Mouse (Mus musculus) liver, embryonic 12.5 days (tissue): Measurements from ENCODE around the gene Brd4. TPM values are rescaled to one million over a fixed set of nuclear protein-coding genes. Genes with fewer than 3 reads are reported as not detected.
A peak's percentile ranks its signal among the peaks of the same experiment; 100 is the strongest.

ENCODE experiments used
- ATAC-seq: fragments of 200-750 bp; cut with Nextera tagmentation; 2 replicates; pipeline ENCODE4 v1.8.0; 2017; ENCODE audit warnings: moderate number of reproducible peaks, mild to moderate bottlenecking, moderate library complexity
- H3K27ac ChIP-seq: fragments of 300-500 bp; sonication (generic); 2 replicates; pipeline ENCODE4 v1.5.1; 2016; ENCODE audit warnings: mild to moderate bottlenecking
- H3K27me3 ChIP-seq: fragments of 300-500 bp; sonication (generic); replicated peaks from 2 replicates; pipeline ENCODE4 v1.6.1; 2016; ENCODE audit warnings: mild to moderate bottlenecking, moderate library complexity
- H3K36me3 ChIP-seq: fragments of 300-500 bp; sonication (generic); 2 replicates; pipeline ENCODE4 v1.6.1; 2016; ENCODE audit warnings: mild to moderate bottlenecking, moderate library complexity
- H3K4me1 ChIP-seq: fragments of 300-500 bp; sonication (generic); 2 replicates; pipeline ENCODE4 v1.6.1; 2016
- H3K4me2 ChIP-seq: fragments of 300-500 bp; sonication (generic); 2 replicates; pipeline ENCODE4 v1.6.1; 2016; ENCODE audit warnings: mild to moderate bottlenecking, moderate library complexity
- H3K4me3 ChIP-seq: fragments of 300-500 bp; sonication (generic); 2 replicates; pipeline ENCODE4 v1.5.1; 2016; ENCODE audit warnings: mild to moderate bottlenecking, moderate library complexity
- H3K9ac ChIP-seq: fragments of 300-500 bp; sonication (generic); 2 replicates; pipeline ENCODE4 v1.6.1; 2016; ENCODE audit warnings: mild to moderate bottlenecking, moderate library complexity
- H3K9me3 ChIP-seq: fragments of 300-500 bp; sonication (generic); replicated peaks from 2 replicates; pipeline ENCODE4 v1.6.1; 2016; ENCODE audit warnings: mild to moderate bottlenecking, moderate library complexity
- WGBS: fragments of 180-500 bp; shearing (Covaris S2); methylation state at CpG from one replicate; pipeline ENCODE4 v1.1.7; 2016; ENCODE audit not compliant: insufficient replicate concordance; 5-methylcytosine and 5-hydroxymethylcytosine counted together
- polyA plus RNA-seq: library from polyadenylated mRNA; unstranded; fragments of >200 nt; fragmentation: Nextera tagmentation; extraction: Ambion mirVana; gene quantifications from 2 replicates; pipeline ENCODE4 v1.2.1, GENCODE M21; 2016

Gene Brd4
- polyA plus RNA-seq, 1 experiment from 2014 or later, result 55.1 TPM

DNA sequence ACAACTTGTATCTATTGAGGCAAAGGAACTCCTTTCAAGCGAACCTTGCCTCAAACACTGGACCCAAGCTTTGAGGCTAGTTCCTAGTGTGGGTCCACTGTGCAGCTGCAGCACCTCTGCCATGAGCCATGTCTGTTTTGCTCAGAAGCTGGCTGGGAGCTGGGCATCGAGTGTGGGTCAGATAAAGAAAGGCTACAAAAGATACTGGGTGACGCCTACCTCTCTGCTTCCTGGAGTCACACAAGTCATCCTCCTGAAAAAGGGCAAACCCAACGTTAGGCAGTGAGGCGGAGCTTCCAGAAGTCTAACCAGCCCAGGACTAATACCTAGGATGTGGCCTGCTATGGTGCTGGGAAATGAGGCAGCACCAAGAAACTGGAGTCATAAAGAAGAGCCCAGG is 29.4 kb upstream of the Brd4 start:
- peaks cover 98% of the 10 kb centered on the region for H3K36me3 ChIP-seq
- H3K9ac ChIP-seq, result no peak overlapping the region
- peaks cover 22% of the 10 kb centered on the region for H3K4me1 ChIP-seq
- H3K4me3 ChIP-seq, result no peak overlapping the region
- H3K9me3 ChIP-seq, result no peaks in the 10 kb centered on the region
- H3K27ac ChIP-seq, result no peak overlapping the region
- WGBS, result 46% methylated on average over 5 of the region's 5 CpGs
- H3K4me2 ChIP-seq, result no peak overlapping the region
- H3K27me3 ChIP-seq, result no peaks in the 10 kb centered on the region
- peak; percentile 58; the same call in 1 of the 2 replicates for ATAC-seq

DNA sequence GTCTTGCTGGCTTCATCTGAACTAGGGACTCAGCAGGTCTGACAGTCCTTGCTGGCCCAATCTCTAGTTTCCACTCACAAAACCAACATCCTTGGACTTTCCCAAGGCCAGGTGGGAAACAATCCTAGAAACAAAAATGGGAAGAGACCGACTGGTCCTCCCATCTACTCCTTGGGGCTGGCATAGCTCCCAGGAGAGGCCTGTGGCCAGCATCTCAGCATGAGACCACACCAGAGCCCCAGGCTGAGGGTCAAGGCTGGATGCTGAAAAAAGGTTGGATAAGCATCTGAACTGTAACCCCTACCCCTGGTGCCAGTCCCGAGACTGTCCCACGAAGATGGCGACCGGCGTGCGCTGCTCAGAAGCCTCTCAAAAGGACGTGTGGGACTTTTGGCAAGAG is 28.3 kb upstream of the Brd4 start:
- Histone ChIP-seq H3K36me3 (peaks cover 100% of the 10 kb centered on the region), H3K9me3 (no peaks in the 10 kb centered on the region), H3K27me3 (no peaks in the 10 kb centered on the region), H3K4me2 (no peak overlapping the region), H3K9ac (no peak overlapping the region), H3K4me1 (peaks cover 25% of the 10 kb centered on the region), H3K27ac (no peak overlapping the region), H3K4me3 (no peak overlapping the region)
- ATAC-seq, result no peak
- 90% methylated on average over 8 of the region's 8 CpGs for WGBS

DNA sequence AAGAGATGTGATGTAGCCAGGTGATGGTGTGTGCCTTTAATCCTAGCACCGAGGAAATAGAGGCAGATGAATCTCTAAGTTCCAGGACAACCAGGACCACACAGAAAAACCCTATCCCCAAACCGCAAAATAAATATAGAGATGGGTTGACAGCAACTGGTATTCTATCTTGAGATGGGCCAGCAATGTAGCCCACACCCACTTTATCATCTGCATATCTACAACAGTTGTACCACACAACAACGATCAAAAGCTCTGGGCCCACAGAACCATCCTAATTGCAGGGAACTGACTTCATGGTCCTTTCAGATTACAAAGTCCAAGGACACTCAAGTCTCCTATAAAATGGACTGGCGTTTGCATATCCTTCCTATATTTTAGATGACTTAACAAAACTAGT is 23.4 kb upstream of the Brd4 start:
- no peak overlapping the region for H3K27ac ChIP-seq
- WGBS, result 39% methylated on average over 4 of the region's 4 CpGs

DNA sequence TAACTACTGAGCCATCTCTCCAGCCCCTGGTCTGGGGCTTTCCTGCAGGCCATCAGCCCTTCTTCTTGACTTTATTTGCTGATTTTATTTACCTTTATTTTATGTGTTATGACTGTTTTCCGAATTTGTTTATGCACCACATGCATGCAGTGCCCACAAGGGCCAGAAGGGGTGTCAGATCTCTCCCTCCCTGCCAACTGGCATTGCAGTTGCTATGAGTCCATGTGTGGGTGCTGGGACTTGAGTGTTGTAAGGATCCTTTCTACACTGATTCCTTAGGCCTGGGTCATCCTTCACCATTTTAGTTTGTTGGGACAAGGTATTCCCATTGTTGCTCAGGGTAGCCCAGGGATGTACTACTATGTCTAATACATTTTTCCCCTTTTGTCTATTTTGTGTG is 13.6 kb upstream of the Brd4 start:
- Histone ChIP-seq H3K9me3 (no peaks in the 10 kb centered on the region), H3K27ac (no peak overlapping the region), H3K9ac (no peak overlapping the region), H3K4me2 (no peak overlapping the region), H3K4me3 (no peak overlapping the region), H3K27me3 (no peaks in the 10 kb centered on the region), H3K4me1 (no peaks in the 10 kb centered on the region), H3K36me3 (peaks cover 4% of the 10 kb centered on the region; the same call in 1 of the 2 replicates)
- no peak for ATAC-seq
- WGBS, result 70% methylated on average over 1 of the region's 1 CpGs

More for the DNA sequence above, 23.4 kb upstream of the Brd4 start:
- Histone ChIP-seq H3K9ac (no peak overlapping the region), H3K4me2 (no peak overlapping the region), H3K9me3 (no peaks in the 10 kb centered on the region), H3K4me3 (no peak overlapping the region), H3K36me3 (peaks cover 100% of the 10 kb centered on the region), H3K27me3 (no peaks in the 10 kb centered on the region), H3K4me1 (peaks cover 25% of the 10 kb centered on the region)
- ATAC-seq, result 0 out of 2 replicates have a peak, but pooled peaks have one; percentile 27

DNA sequence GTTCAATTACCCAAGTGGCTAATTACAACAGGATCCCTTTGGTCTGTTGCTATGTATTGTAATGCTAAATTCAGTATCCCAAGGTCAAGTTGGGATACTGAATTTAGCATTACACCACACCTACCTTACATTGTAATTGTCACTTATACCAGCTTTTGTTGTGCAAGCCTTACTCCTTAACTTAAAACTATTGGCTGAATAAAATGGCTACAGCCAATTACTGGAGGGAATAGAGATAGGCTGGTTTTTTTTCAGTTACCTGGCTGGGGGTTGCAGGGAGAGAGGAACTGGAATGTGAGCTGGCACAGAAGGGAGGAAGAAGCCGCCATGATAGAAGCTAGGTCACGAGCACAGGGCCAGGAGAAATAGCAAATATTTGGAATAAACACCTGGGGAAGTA is 11.4 kb upstream of the Brd4 start:
- Histone ChIP-seq H3K4me3 (no peak overlapping the region), H3K27me3 (no peaks in the 10 kb centered on the region), H3K4me1 (0 out of 2 replicates have a peak, but pooled peaks cover 6% of the 10 kb centered on the region), H3K9me3 (no peaks in the 10 kb centered on the region), H3K27ac (no peak overlapping the region), H3K36me3 (no peaks in the 10 kb centered on the region), H3K9ac (no peak overlapping the region), H3K4me2 (no peak overlapping the region)
- 82% methylated on average over 2 of the region's 2 CpGs for WGBS
- no peak for ATAC-seq

DNA sequence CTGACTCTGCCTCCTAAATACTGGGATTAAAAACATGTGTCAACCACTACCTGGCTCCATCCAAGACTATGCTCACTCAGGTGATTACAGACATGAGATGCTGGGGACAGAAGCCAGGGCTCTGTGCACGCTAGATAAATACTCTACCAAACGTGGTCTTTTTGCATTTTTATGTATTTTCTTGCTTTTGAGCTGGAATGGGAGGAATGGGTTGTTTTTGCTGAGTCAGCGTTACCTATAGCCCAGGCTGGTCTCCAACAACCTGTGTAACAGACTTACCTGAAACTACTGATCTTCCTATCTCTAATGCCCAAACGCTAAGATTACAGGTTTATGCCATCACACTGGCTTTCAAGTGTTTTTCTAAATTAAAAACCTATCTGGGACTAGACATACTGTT is 10.6 kb upstream of the Brd4 start:
- Histone ChIP-seq H3K9me3 (no peaks in the 10 kb centered on the region), H3K27ac (no peak overlapping the region), H3K4me1 (0 out of 2 replicates have a peak, but pooled peaks cover 7% of the 10 kb centered on the region), H3K27me3 (no peaks in the 10 kb centered on the region), H3K36me3 (no peaks in the 10 kb centered on the region), H3K9ac (no peak overlapping the region), H3K4me2 (no peak overlapping the region), H3K4me3 (no peak overlapping the region)
- no peak for ATAC-seq
- 58% methylated on average over 4 of the region's 4 CpGs for WGBS

DNA sequence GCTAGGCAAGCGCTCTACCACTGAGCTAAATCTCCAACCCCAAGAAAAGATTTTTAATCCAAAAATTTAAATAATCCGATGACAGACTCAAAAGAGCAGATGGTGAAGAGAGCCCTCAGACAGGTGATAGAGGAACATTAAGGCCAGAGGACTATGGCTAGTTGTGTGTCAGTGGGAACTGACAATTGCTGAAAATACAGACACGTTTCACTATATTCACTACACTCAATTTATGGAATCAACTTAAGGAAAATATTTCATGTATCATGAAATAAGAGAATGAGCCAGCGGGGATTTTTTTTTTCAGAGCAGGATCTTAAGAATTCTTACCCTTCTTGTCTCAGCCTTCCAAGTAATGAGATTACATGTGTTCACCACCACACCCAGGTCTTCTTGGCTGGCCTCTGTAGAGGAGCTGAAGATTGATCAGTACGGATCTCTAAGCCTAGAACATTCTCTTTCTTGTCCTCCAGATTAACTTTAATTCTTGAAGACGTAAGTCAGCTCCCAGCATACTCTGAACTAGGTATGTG is 682 bp upstream of the Brd4 start:
- Histone ChIP-seq H3K27me3 (no peaks in the 10 kb centered on the region), H3K27ac (peak overlapping the region; percentile 100), H3K9ac (peak overlapping the region; percentile 99), H3K9me3 (no peaks in the 10 kb centered on the region), H3K4me2 (peak overlapping the region; percentile 77), H3K4me1 (peaks cover 31% of the 10 kb centered on the region), H3K36me3 (0 out of 2 replicates have a peak, but pooled peaks cover 9% of the 10 kb centered on the region), H3K4me3 (peak overlapping the region; percentile 84)
- ATAC-seq, result no peak
- 34% methylated on average over 6 of the region's 6 CpGs for WGBS

DNA sequence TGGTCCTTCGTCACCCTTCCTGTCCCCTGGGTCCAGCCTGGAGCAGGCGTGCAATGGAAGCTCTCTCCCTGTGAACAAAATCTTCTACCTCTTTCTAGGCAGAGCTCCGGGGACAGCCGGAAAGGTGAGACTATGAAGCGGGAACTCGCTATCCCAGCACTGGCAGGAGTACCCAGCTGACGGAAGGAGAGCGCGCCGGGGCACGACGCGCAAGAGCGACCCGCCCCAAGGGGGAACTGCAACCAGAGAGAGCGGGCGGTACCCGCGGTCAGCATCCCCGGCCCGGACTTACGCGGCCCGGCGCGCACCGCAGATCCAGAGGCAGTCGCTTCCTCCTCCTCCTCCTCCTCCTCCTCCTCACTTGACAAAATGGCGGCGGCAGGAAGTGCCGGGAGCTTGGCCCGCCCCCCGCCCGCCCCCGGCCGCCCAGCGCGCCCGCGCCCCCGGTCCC is 726 bp downstream of the Brd4 start:
- H3K27me3 ChIP-seq, result no peaks in the 10 kb centered on the region
- peak overlapping the region; percentile 100 for H3K27ac ChIP-seq
- ATAC-seq, result peak; percentile 72
- WGBS, result under 1% methylated on average over 31 of the region's 41 CpGs
- peaks cover 44% of the 10 kb centered on the region for H3K4me1 ChIP-seq
- H3K4me3 ChIP-seq, result peak overlapping the region; percentile 84
- no peaks in the 10 kb centered on the region for H3K9me3 ChIP-seq
- peak overlapping the region; percentile 77 for H3K4me2 ChIP-seq
- 0 out of 2 replicates have a peak, but pooled peaks cover 6% of the 10 kb centered on the region for H3K36me3 ChIP-seq
- H3K9ac ChIP-seq, result peak overlapping the region; percentile 99

DNA sequence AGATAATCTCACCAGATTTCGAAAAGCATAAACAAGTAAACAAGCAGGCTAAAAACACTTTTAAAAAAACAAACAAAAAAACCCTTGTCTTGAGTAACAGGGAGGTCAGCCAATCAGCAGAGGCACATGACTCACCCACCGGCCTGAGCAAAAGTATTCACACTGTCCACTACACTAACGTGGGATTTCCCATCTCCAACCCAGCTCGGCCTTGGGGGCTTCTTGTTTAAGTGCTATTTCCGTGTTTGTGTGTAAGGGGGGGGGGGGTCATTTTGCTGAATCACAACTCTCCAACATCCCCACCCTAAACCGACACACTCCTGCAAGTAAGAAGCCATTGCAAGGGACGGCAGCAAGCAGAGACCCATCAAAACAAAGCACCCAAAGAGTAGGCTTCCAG is 1.2 kb downstream of the Brd4 start:
- Histone ChIP-seq H3K36me3 (0 out of 2 replicates have a peak, but pooled peaks cover 6% of the 10 kb centered on the region), H3K4me1 (peaks cover 48% of the 10 kb centered on the region), H3K27ac (peak overlapping the region; percentile 100), H3K9ac (peak overlapping the region; percentile 99), H3K27me3 (no peaks in the 10 kb centered on the region), H3K9me3 (no peaks in the 10 kb centered on the region), H3K4me3 (peak overlapping the region; percentile 84), H3K4me2 (peak overlapping the region; percentile 77)
- ATAC-seq, result peak; percentile 36
- WGBS, result 6% methylated on average over 7 of the region's 7 CpGs

DNA sequence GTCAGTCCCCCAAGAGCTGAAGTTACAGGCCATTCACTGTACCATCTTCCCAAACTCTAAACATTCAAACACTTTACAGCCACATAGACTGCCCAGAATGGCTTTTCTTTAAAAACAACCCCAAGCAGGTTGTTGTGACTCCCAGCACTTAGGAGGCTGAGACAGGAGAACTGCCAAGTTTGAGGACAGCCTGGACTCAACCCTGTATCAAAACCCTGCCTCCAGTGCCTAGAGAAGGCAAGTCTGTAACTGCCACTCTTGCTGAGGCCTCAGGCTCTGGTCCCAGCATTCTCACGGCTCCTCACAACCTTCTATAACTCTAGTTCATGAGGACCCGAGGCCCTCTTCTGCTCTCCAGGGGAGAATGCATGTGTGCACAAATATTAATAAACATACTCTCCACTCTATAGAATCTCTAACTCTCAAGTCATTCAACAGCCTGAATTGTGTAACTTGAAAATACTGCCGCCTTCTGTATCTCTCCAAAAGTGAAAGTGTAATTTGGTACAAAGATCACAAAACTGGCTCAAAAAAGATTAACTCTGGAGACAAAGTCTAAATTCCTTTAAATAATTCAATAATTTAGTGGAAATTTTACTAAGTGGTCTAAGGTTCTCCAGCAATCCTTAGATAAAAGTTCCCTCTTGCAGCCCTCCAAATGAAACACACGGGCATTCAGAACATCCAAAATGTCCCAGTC is 2.8 kb downstream of the Brd4 start:
- no peak for ATAC-seq
- 58% methylated on average over 4 of the region's 4 CpGs for WGBS
- Histone ChIP-seq H3K9ac (peak overlapping the region; percentile 27; the same call in 1 of the 2 replicates), H3K27ac (peak overlapping the region; percentile 41; the same call in 1 of the 2 replicates), H3K27me3 (no peaks in the 10 kb centered on the region), H3K36me3 (0 out of 2 replicates have a peak, but pooled peaks cover 6% of the 10 kb centered on the region), H3K9me3 (no peaks in the 10 kb centered on the region), H3K4me2 (peak overlapping the region; percentile 47), H3K4me3 (no peak overlapping the region), H3K4me1 (peaks cover 57% of the 10 kb centered on the region)

DNA sequence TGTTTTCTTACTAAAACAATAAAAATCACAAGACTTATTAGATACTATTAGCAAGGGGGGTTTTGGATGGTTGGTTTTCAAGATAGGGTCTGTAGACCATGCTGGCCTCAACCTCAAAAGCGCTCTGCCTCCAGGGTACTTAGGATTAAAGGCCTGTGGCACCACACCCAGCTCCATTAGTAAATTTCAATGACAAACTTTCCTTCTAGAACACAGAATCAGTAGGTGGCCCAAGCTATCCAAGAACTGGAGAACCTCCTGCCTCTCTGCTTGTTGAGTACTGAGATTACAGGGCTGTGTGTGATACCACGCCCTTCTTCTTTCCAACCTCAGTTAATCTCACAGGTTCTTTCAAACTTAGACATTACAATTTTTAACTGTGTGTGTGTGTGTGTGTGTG is 3.4 kb downstream of the Brd4 start:
- 0 out of 2 replicates have a peak, but pooled peaks cover 6% of the 10 kb centered on the region for H3K36me3 ChIP-seq
- H3K27me3 ChIP-seq, result no peaks in the 10 kb centered on the region
- H3K4me1 ChIP-seq, result peaks cover 61% of the 10 kb centered on the region
- peak overlapping the region; percentile 27; the same call in 1 of the 2 replicates for H3K9ac ChIP-seq
- no peaks in the 10 kb centered on the region for H3K9me3 ChIP-seq
- H3K4me3 ChIP-seq, result no peak overlapping the region
- no peak overlapping the region for H3K27ac ChIP-seq
- ATAC-seq, result no peak
- WGBS, result 82% methylated on average over 2 of the region's 2 CpGs
- peak overlapping the region; percentile 47; the same call in 1 of the 2 replicates for H3K4me2 ChIP-seq

DNA sequence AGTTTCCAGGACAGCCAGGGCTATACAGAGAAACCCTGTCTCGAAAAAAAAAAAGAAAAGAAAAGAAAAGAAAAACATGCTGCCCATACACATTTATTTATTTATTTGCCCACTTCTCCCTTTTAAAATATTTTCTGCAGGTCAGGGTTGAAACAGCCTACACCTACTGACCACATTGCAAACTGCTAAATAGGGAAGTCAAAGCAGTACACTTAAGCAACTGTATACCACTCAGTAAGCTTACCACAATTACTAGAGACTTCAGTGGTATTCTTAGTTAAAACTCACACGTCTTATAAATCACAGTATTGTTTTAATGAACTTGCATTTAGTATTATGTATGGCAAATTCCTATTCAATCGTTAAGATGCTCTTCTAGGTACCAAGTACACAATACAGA is 3.9 kb downstream of the Brd4 start:
- 66% methylated on average over 3 of the region's 3 CpGs for WGBS
- ATAC-seq, result no peak
- H3K4me2 ChIP-seq, result no peak overlapping the region
- 0 out of 2 replicates have a peak, but pooled peaks cover 6% of the 10 kb centered on the region for H3K36me3 ChIP-seq
- peaks cover 65% of the 10 kb centered on the region for H3K4me1 ChIP-seq
- H3K9me3 ChIP-seq, result no peaks in the 10 kb centered on the region
- H3K27ac ChIP-seq, result no peak overlapping the region
- no peak overlapping the region for H3K9ac ChIP-seq
- H3K4me3 ChIP-seq, result no peak overlapping the region
- no peaks in the 10 kb centered on the region for H3K27me3 ChIP-seq
